Mouse (Mus musculus): ENCODE data around the gene Cmtm7.

Cmtm7 gene

DNA sequence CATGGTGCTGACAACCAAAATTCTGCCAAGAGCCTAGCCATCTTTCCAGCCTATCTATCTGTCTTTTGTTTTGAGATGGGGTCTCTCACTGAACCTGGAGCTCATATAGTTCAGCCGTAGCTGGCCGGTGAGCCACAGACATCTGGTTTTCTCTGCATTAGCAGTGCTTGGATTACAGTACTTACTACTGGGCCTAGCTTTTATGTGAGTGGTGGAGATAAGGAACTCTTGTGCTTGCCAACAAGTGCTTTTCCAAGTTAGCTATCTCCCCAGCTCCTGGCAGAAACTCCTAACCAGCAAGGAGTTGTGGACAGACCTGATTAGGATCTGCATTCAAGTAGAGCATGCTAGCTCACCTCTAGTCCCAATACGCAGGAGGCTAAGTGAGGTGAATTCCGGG, 73.9 kb downstream of the Cmtm7 start:
- no peak for DNase-seq
